Mouse (Mus musculus) kidney, adult 2 months (tissue): ENCODE data around the gene Gm49322. TPM values are rescaled to one million over a fixed set of nuclear protein-coding genes. Genes with fewer than 3 reads are reported as not detected.
A peak's percentile ranks its signal among the peaks of the same experiment; 100 is the strongest.

Experiments
- DNase-seq: peaks from one replicate; pipeline ENCODE4 v3.0.0; 2021
- H3K27ac ChIP-seq: fragments of 200-500 bp; 2 replicates; pipeline ENCODE4 v1.5.1; 2012; ENCODE audit warnings: low read depth, low read length, control low read depth, inconsistent platforms; ENCODE audit not compliant: insufficient read depth
- H3K27me3 ChIP-seq: fragments of 200-500 bp; replicated peaks from 2 replicates; pipeline ENCODE4 v1.6.1; 2012; ENCODE audit warnings: mild to moderate bottlenecking, moderate library complexity, low read length, inconsistent platforms; ENCODE audit not compliant: control insufficient read depth, insufficient read depth
- H3K36me3 ChIP-seq: fragments of 200-500 bp; 2 replicates; pipeline ENCODE4 v1.6.1; 2012; ENCODE audit warnings: mild to moderate bottlenecking, moderate library complexity, low read length, inconsistent platforms; ENCODE audit not compliant: control insufficient read depth, insufficient read depth
- H3K4me1 ChIP-seq: fragments of 200-500 bp; 2 replicates; pipeline ENCODE4 v1.6.1; 2011; ENCODE audit warnings: low read length; ENCODE audit not compliant: control insufficient read depth, insufficient read depth
- H3K4me3 ChIP-seq: fragments of 200-500 bp; 2 replicates; pipeline ENCODE4 v1.5.1; 2011; ENCODE audit warnings: mild to moderate bottlenecking, low read depth, low read length, control low read depth; ENCODE audit not compliant: insufficient read depth
- CTCF ChIP-seq: fragments of 200-500 bp; conservative IDR thresholded peaks from 2 replicates; pipeline ENCODE4 v1.5.1; 2011; ENCODE audit warnings: low read depth, mild to moderate bottlenecking, control low read depth, low read length, moderate library complexity, mixed read lengths; ENCODE audit not compliant: insufficient read depth, insufficient read length
- POLR2A ChIP-seq: fragments of 200-500 bp; IDR thresholded peaks from one replicate; pipeline ENCODE4 v1.6.1; 2011; ENCODE audit warnings: low read depth, low read length, control low read depth
- WGBS: fragments of 180-500 bp; shearing (Covaris S2); methylation state at CpG from one replicate; pipeline ENCODE4 v1.1.7; 2018; 5-methylcytosine and 5-hydroxymethylcytosine counted together
- polyA plus RNA-seq: library from polyadenylated mRNA; depleted of rRNA; stranded (reverse); fragments of >200 nt; gene quantifications from 2 replicates; pipeline ENCODE4 v1.2.3, GENCODE M21; 2012

Gm49322 gene
- polyA plus RNA-seq, 1 experiment: 0.91 TPM

GRCm38 (mm10) chr10:80613821-80614220 lies 8.0 kb downstream of the Gm49322 start:
- H3K4me3 ChIP-seq: no peak overlapping the region
- H3K4me1 ChIP-seq: no peaks in the 10 kb centered on the region
- WGBS: 72% methylated on average over 3 of the region's 3 CpGs
- H3K27me3 ChIP-seq: no peaks in the 10 kb centered on the region
- no peaks in the 10 kb centered on the region for H3K36me3 ChIP-seq
- DNase-seq: no peak
- TF ChIP-seq CTCF (0 out of 2 replicates have a peak, but pooled peaks have one; percentile 24), POLR2A (no peak)
- 0 out of 2 replicates have a peak overlapping the region, but pooled peaks have one; percentile 4 for H3K27ac ChIP-seq

DNA sequence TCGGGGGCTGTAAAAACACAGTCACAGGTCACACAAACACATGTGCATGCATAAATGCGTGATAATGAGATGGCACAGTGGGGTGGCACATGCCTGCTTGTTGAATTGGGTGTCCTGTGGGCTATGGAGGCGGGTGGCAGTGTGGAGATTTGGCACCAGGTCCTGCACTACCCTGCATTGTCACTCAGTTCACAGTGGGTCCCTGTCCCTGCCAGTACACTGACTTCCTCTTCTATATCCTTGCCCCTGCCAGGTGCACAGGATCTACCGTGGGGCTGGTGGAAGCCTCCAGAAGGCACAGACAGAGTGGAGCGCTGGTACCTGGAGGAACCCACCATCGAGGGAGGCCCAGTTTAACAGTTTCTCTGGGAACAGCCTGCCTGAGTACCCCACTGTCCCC lies 8.5 kb downstream of the Gm49322 start:
- H3K27ac ChIP-seq: no peak overlapping the region
- no peaks in the 10 kb centered on the region for H3K36me3 ChIP-seq
- TF ChIP-seq CTCF: no peak
- no peak for TF ChIP-seq POLR2A
- no peaks in the 10 kb centered on the region for H3K27me3 ChIP-seq
- H3K4me3 ChIP-seq: no peak overlapping the region
- WGBS: 74% methylated on average over 6 of the region's 6 CpGs
- no peaks in the 10 kb centered on the region for H3K4me1 ChIP-seq
- peak; percentile 44 for DNase-seq

DNA sequence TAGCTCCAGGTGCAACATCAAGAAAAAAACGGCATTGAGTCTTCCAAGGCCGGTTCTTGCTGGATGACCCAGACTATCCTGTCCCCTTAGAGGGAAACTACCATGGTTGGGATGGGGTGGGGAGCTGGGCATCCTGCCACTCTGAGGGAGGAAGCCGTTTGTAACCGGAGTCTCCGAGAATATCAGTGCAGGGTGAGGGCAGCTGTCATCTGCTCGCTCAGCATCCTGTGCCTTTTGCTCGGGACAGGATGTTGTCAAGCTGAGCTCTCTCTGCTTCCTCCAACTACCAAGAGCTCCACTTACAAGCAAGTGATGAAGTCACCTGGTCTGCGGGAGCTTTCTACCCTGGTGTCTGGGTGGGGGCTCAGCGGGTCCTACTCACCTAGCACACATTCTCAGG lies 12.4 kb downstream of the Gm49322 start:
- Histone ChIP-seq H3K27ac (peak overlapping the region; percentile 39), H3K4me3 (no peak overlapping the region), H3K36me3 (no peaks in the 10 kb centered on the region), H3K27me3 (no peaks in the 10 kb centered on the region), H3K4me1 (no peaks in the 10 kb centered on the region; the same call in 1 of the 2 replicates)
- WGBS: 49% methylated on average over 9 of the region's 9 CpGs
- no peak for TF ChIP-seq CTCF
- no peak for TF ChIP-seq POLR2A
- DNase-seq: peak; percentile 79

- no peak overlapping the region for H3K27ac ChIP-seq
- H3K36me3 ChIP-seq: no peaks in the 10 kb centered on the region
- no peak overlapping the region for H3K4me3 ChIP-seq
- WGBS: 55% methylated on average over 8 of the region's 8 CpGs
- DNase-seq: peak; percentile 49
- H3K27me3 ChIP-seq: no peaks in the 10 kb centered on the region
- no peaks in the 10 kb centered on the region; the same call in 1 of the 2 replicates for H3K4me1 ChIP-seq
- TF ChIP-seq CTCF (no peak), POLR2A (no peak)
Observed at GRCm38 (mm10) chr10:80619465-80620244, 13.8 kb downstream of the Gm49322 start.

DNA sequence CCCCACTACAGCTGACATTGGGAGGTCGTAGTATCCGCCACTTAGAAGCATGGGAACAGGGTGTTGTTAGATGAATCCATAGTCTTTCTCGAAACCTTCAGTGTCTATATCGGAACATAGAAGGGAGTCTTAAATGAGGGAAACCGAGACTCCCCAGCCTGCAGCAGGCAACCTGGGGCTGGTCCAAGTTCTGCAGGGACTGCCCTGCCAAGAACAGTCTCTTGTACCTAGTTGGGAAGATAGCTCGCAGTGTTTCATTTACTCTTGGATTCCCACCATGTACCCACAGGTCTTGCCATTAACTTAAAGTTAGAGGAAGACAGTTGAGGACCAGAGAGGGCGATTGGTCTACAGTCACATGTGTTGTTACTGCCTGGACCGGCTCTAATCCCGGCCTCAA lies 14.5 kb downstream of the Gm49322 start:
- H3K36me3 ChIP-seq: no peaks in the 10 kb centered on the region
- WGBS: 88% methylated on average over 9 of the region's 9 CpGs
- DNase-seq: no peak
- H3K27ac ChIP-seq: no peak overlapping the region
- TF ChIP-seq POLR2A: no peak
- TF ChIP-seq CTCF: no peak
- no peaks in the 10 kb centered on the region; the same call in 1 of the 2 replicates for H3K4me1 ChIP-seq
- H3K27me3 ChIP-seq: no peaks in the 10 kb centered on the region
- no peak overlapping the region for H3K4me3 ChIP-seq

DNA sequence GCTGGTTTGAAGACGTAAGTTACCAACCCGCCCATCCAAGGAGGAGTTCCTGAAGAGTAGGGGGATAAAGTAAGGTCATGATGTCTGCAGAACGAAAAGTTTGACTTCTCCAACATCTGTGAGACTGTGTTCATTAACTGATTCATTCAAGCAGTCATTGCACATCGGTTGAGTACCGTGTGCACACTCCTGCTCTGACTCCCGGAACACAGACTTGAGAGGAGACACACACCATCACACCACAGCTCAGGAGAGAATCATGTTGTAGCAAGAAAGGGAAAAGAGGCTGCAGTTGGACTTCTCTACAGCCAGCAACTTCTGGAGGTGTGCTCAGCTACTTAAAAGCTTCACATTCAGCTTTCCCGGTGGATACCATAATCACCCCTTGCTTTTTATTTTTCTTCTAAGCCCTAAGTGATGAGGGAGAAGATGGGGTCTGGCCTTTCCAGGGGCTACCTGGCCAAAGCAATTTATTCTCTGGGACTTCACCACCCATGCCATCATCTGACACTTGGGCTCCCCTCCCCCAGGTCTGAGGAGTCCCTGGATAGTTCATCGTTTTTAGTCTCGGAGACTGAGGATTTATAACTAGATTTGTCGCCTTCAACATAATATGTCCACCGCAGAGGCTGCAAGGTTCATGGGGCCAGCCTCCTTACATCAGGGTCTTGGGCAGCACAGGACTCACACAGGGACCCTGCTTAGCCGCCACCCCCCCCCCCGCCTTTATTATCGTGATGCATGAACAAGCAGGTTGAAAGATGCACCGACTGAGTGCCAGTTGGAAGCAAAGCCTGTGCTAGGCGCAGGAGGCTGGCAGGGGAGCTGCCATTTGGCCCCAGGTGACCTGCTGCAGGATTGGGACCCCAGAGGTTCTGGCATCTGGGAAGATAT lies 15.2 kb downstream of the Gm49322 start:
- no peaks in the 10 kb centered on the region for H3K36me3 ChIP-seq
- no peaks in the 10 kb centered on the region for H3K27me3 ChIP-seq
- H3K4me3 ChIP-seq: 0 out of 2 replicates have a peak overlapping the region, but pooled peaks have one; percentile 17
- H3K4me1 ChIP-seq: peaks cover 2% of the 10 kb centered on the region; the same call in 1 of the 2 replicates
- WGBS: 39% methylated on average over 16 of the region's 16 CpGs
- no peak for DNase-seq
- peak overlapping the region; percentile 1 for H3K27ac ChIP-seq
- no peak for TF ChIP-seq POLR2A
- TF ChIP-seq CTCF: no peak

GRCm38 (mm10) chr10:80621690-80621939 lies 15.8 kb downstream of the Gm49322 start:
- DNase-seq: no peak
- peak overlapping the region; percentile 1 for H3K27ac ChIP-seq
- TF ChIP-seq CTCF (no peak), POLR2A (no peak)
- H3K36me3 ChIP-seq: no peaks in the 10 kb centered on the region
- peaks cover 8% of the 10 kb centered on the region; the same call in 1 of the 2 replicates for H3K4me1 ChIP-seq
- H3K27me3 ChIP-seq: no peaks in the 10 kb centered on the region
- WGBS: under 1% methylated on average over 9 of the region's 9 CpGs
- peak overlapping the region; percentile 55; the same call in 1 of the 2 replicates for H3K4me3 ChIP-seq
